Mouse (Mus musculus) MEL (cell line): ENCODE data around the gene Polr1b. TPM values are rescaled to one million over a fixed set of nuclear protein-coding genes. Genes with fewer than 3 reads are reported as not detected.

Experiments
- DNase-seq: peaks from one replicate; pipeline ENCODE4 v3.0.0; 2011; ENCODE audit warnings: low read depth, low spot score
- H3K27ac ChIP-seq: 2 replicates; pipeline ENCODE4 v1.5.1; 2012; ENCODE audit warnings: low read depth, mild to moderate bottlenecking, control low read depth, low read length, moderate library complexity; ENCODE audit not compliant: control insufficient read depth
- H3K27me3 ChIP-seq, 2 experiments: fragments of 150-350 bp in 1 of 2; sonication (generic) in 1 of 2; 2 replicates each; pipeline ENCODE4 v1.6.1; 2012; ENCODE audit warnings: low read length in 2 of 2, mild to moderate bottlenecking in 2 of 2, improper control_type of control experiment in 1 of 2, moderate library complexity in 1 of 2; ENCODE audit not compliant: insufficient read depth in 2 of 2, control insufficient read depth in 1 of 2
- H3K36me3 ChIP-seq, 2 experiments: 2 replicates each; pipeline ENCODE4 v1.6.1; 2012 to 2014; ENCODE audit warnings: low read length in 2 of 2, improper control_type of control experiment in 1 of 2, inconsistent platforms in 1 of 2, mild to moderate bottlenecking in 1 of 2; ENCODE audit not compliant: insufficient read depth in 2 of 2, control insufficient read depth in 1 of 2
- H3K4me1 ChIP-seq, 2 experiments: fragments of 150-350 bp in 1 of 2; sonication (generic) in 1 of 2; 2 replicates each; pipeline ENCODE4 v1.6.1; 2012; ENCODE audit warnings: low read length in 2 of 2, improper control_type of control experiment in 1 of 2, mild to moderate bottlenecking in 1 of 2; ENCODE audit not compliant: insufficient read depth in 2 of 2, control insufficient read depth in 1 of 2
- H3K4me3 ChIP-seq, 2 experiments: fragments of 150-350 bp in 1 of 2; sonication (generic) in 1 of 2; 2 replicates each; pipeline ENCODE4 v1.5.1; 2012; ENCODE audit warnings: low read depth in 2 of 2, low read length in 2 of 2, mild to moderate bottlenecking in 2 of 2, moderate library complexity in 2 of 2, control low read depth in 1 of 2, improper control_type of control experiment in 1 of 2; ENCODE audit not compliant: control insufficient read depth in 1 of 2, insufficient read depth in 1 of 2
- H3K79me2 ChIP-seq: 2 replicates; pipeline ENCODE4 v1.6.1; 2012; ENCODE audit warnings: mild to moderate bottlenecking, low read length, moderate library complexity; ENCODE audit not compliant: control insufficient read depth, poor library complexity, insufficient read depth
- H3K9ac ChIP-seq: 2 replicates; pipeline ENCODE4 v1.6.1; 2012; ENCODE audit warnings: low read depth, mild to moderate bottlenecking, control low read depth, low read length, moderate library complexity; ENCODE audit not compliant: control insufficient read depth, poor library complexity, severe bottlenecking
- H3K9me3 ChIP-seq: fragments of 150-350 bp; sonication (generic); replicated peaks from 2 replicates; pipeline ENCODE4 v1.6.1; 2012; ENCODE audit warnings: mild to moderate bottlenecking, low read length, improper control_type of control experiment, moderate library complexity; ENCODE audit not compliant: insufficient read depth
- BHLHE40 ChIP-seq: IDR thresholded peaks from 2 replicates; pipeline ENCODE4 v1.6.1; 2012; ENCODE audit warnings: low read depth, mild to moderate bottlenecking, inconsistent platforms, low read length, improper control_type of control experiment, borderline replicate concordance
- CHD1 ChIP-seq: IDR thresholded peaks from 2 replicates; pipeline ENCODE4 v1.6.1; 2012; ENCODE audit warnings: low read depth, mild to moderate bottlenecking, inconsistent platforms, low read length, improper control_type of control experiment
- CTCF ChIP-seq, 3 experiments: IDR thresholded peaks in 2 of 3; conservative IDR thresholded peaks in 1 of 3; 2 replicates each; pipeline ENCODE4 v1.5.1; 2011 to 2012; ENCODE audit warnings: low read length in 3 of 3, low read depth in 2 of 3, mild to moderate bottlenecking in 2 of 3, improper control_type of control experiment in 1 of 3, inconsistent platforms in 1 of 3, mixed read lengths in 1 of 3, moderate library complexity in 1 of 3; ENCODE audit not compliant: control insufficient read depth in 1 of 3, insufficient read depth in 1 of 3, poor library complexity in 1 of 3, severe bottlenecking in 1 of 3
- EP300 ChIP-seq, 2 experiments: IDR thresholded peaks; 2 replicates each; pipeline ENCODE4 v1.6.1; 2011; ENCODE audit warnings: improper control_type of control experiment in 2 of 2, low read length in 2 of 2, low read depth in 1 of 2, mild to moderate bottlenecking in 1 of 2
- ETS1 ChIP-seq: IDR thresholded peaks from 2 replicates; pipeline ENCODE4 v1.6.1; 2012; ENCODE audit warnings: low read depth, mild to moderate bottlenecking, inconsistent platforms, low read length, improper control_type of control experiment, moderate library complexity
- GABPA ChIP-seq: IDR thresholded peaks from 2 replicates; pipeline ENCODE4 v1.6.1; 2012; ENCODE audit warnings: low read depth, mild to moderate bottlenecking, inconsistent platforms, low read length, improper control_type of control experiment, moderate library complexity
- GATA1 ChIP-seq: IDR thresholded peaks from 2 replicates; pipeline ENCODE4 v1.6.1; 2011; ENCODE audit warnings: low read depth, low read length, improper control_type of control experiment
- MAFK ChIP-seq: IDR thresholded peaks from 2 replicates; pipeline ENCODE4 v1.6.1; 2011; ENCODE audit warnings: low read depth, mild to moderate bottlenecking, low read length, improper control_type of control experiment, borderline replicate concordance
- MAX ChIP-seq: IDR thresholded peaks from 2 replicates; pipeline ENCODE4 v1.6.1; 2011; ENCODE audit warnings: low read length, improper control_type of control experiment
- MAZ ChIP-seq: IDR thresholded peaks from 2 replicates; pipeline ENCODE4 v1.6.1; 2012; ENCODE audit warnings: low read depth, mild to moderate bottlenecking, inconsistent platforms, low read length, improper control_type of control experiment
- MEF2A ChIP-seq: IDR thresholded peaks from 2 replicates; pipeline ENCODE4 v1.6.1; 2014; ENCODE audit warnings: low read depth, mild to moderate bottlenecking, inconsistent platforms, low read length, improper control_type of control experiment; ENCODE audit not compliant: poor library complexity, insufficient replicate concordance, severe bottlenecking; ENCODE audit errors: extremely low read depth
- MYB ChIP-seq: IDR thresholded peaks from 2 replicates; pipeline ENCODE4 v1.6.1; 2011; ENCODE audit warnings: mild to moderate bottlenecking, low read depth, low read length, improper control_type of control experiment
- NELFE ChIP-seq: IDR thresholded peaks from 2 replicates; pipeline ENCODE4 v1.6.1; 2011; ENCODE audit warnings: low read depth, low read length, improper control_type of control experiment
- POLR2A ChIP-seq, 2 experiments: IDR thresholded peaks; 2 replicates each; pipeline ENCODE4 v1.6.1; 2011 to 2012; ENCODE audit warnings: low read length in 2 of 2, mild to moderate bottlenecking in 2 of 2, control low read depth in 1 of 2, improper control_type of control experiment in 1 of 2, low read depth in 1 of 2, moderate library complexity in 1 of 2; ENCODE audit not compliant: control insufficient read depth in 1 of 2, insufficient read depth in 1 of 2, poor library complexity in 1 of 2
- POLR2AphosphoS2 ChIP-seq: IDR thresholded peaks from 2 replicates; pipeline ENCODE4 v1.6.1; 2011; ENCODE audit warnings: low read length, improper control_type of control experiment
- POLR2AphosphoS5 ChIP-seq: IDR thresholded peaks from 2 replicates; pipeline ENCODE4 v1.6.1; 2012; ENCODE audit warnings: low read depth, borderline replicate concordance, mild to moderate bottlenecking, inconsistent platforms, low read length, moderate library complexity, mixed read lengths
- RAD21 ChIP-seq: IDR thresholded peaks from 2 replicates; pipeline ENCODE4 v1.6.1; 2011; ENCODE audit warnings: mild to moderate bottlenecking, low read depth, low read length, improper control_type of control experiment
- RCOR1 ChIP-seq: IDR thresholded peaks from 2 replicates; pipeline ENCODE4 v1.6.1; 2012; ENCODE audit warnings: low read depth, mild to moderate bottlenecking, inconsistent platforms, low read length, improper control_type of control experiment
- TCF12 ChIP-seq: IDR thresholded peaks from 2 replicates; pipeline ENCODE4 v1.6.1; 2014; ENCODE audit warnings: low read depth, mild to moderate bottlenecking, inconsistent platforms, low read length, improper control_type of control experiment, moderate library complexity
- USF1 ChIP-seq: IDR thresholded peaks from 2 replicates; pipeline ENCODE4 v1.6.1; 2014; ENCODE audit warnings: low read depth, mild to moderate bottlenecking, inconsistent platforms, low read length, improper control_type of control experiment, moderate library complexity
- USF2 ChIP-seq, 2 experiments: IDR thresholded peaks; 2 replicates each; pipeline ENCODE4 v1.6.1; 2011 to 2012; ENCODE audit warnings: improper control_type of control experiment in 2 of 2, low read length in 2 of 2, borderline replicate concordance in 1 of 2, inconsistent platforms in 1 of 2, low read depth in 1 of 2, mild to moderate bottlenecking in 1 of 2; ENCODE audit not compliant: insufficient read depth in 1 of 2
- ZC3H11A ChIP-seq: IDR thresholded peaks from 2 replicates; pipeline ENCODE4 v1.6.1; 2012; ENCODE audit warnings: low read depth, mild to moderate bottlenecking, inconsistent platforms, low read length, improper control_type of control experiment
- polyA plus RNA-seq, 2 experiments: library from polyadenylated mRNA; stranded (reverse) in 1 of 2; unstranded in 1 of 2; fragments of >175 nt in 1 of 2; fragments of >200 nt in 1 of 2; gene quantifications; 2 replicates each; pipeline versions ENCODE4 v1.2.1 to v1.2.4; 2012; ENCODE audit warnings: low replicate concordance in 2 of 2, low read depth in 1 of 2; ENCODE audit not compliant: insufficient read length in 2 of 2, insufficient read depth in 1 of 2, missing spikeins in 1 of 2
- total RNA-seq: library from RNA; depleted of rRNA; stranded (reverse); fragments of 300-350 nt; gene quantifications from 2 replicates; pipeline ENCODE4 v1.2.3, GENCODE M21; 2012

Polr1b gene
- total and polyA plus RNA-seq, 3 experiments = 90.1 to 92.8 TPM; not detected in 1

- Histone ChIP-seq H3K27ac (no peak overlapping the region), H3K79me2 (no peaks in the 10 kb centered on the region), H3K36me3 (peaks cover 0 to 6% of the 10 kb centered on the region in 2 experiments; a peak in 2 of 4 replicates), H3K9ac (no peak overlapping the region), H3K4me3 (no peak overlapping the region), H3K9me3 (no peaks in the 10 kb centered on the region), H3K27me3 (peaks cover 0 to 2% of the 10 kb centered on the region in 2 experiments; a peak in 3 of 4 replicates), H3K4me1 (peaks cover 4 to 8% of the 10 kb centered on the region in 2 experiments)
- no peak for TF ChIP-seq POLR2A (IDR thresholded peaks at IDR 0.05; ENCODE audit: control insufficient read depth in 1 of 2, insufficient read depth in 1 of 2, low read depth in 1 of 2, low read length in 2 of 2, poor library complexity in 1 of 2)
- TF ChIP-seq MAX = no peak
- TF ChIP-seq ZC3H11A = no peak
- TF ChIP-seq RAD21 = no peak
- TF ChIP-seq MAFK = no peak
- no peak for TF ChIP-seq MYB
- TF ChIP-seq CHD1 = no peak
- no peak for TF ChIP-seq BHLHE40
- TF ChIP-seq EP300 (IDR thresholded peaks at IDR 0.05; ENCODE audit: low read depth in 1 of 2, low read length in 2 of 2) = no peak; a peak in 1 of 4 replicates
- TF ChIP-seq MEF2A = no peak
- TF ChIP-seq MAZ = no peak
- no peak for TF ChIP-seq RCOR1
- TF ChIP-seq GATA1 = 0 out of 2 replicates have a peak, but pooled peaks have one; percentile 28
- TF ChIP-seq GABPA = no peak
- TF ChIP-seq POLR2AphosphoS2 = no peak
- TF ChIP-seq USF2 (IDR thresholded peaks at IDR 0.05; ENCODE audit: borderline replicate concordance in 1 of 2, insufficient read depth in 1 of 2, low read depth in 1 of 2, low read length in 2 of 2) = no peak
- TF ChIP-seq TCF12 = 0 out of 2 replicates have a peak, but pooled peaks have one; percentile 18
- no peak for TF ChIP-seq NELFE
- no peak for TF ChIP-seq USF1
- TF ChIP-seq ETS1 = peak; percentile 43; the same call in 1 of the 2 replicates
- DNase-seq = peak; percentile 18
These were observed 50.3 kb downstream of the Polr1b start for GRCm38 (mm10) chr2:129151111-129151510.

- H3K9me3 ChIP-seq = no peaks in the 10 kb centered on the region
- no peak overlapping the region for H3K9ac ChIP-seq
- no peak overlapping the region for H3K4me3 ChIP-seq
These were observed 52.0 kb downstream of the Polr1b start for GRCm38 (mm10) chr2:129152751-129153150.

More at GRCm38 (mm10) chr2:129152751-129153150, 52.0 kb downstream of the Polr1b start:
- TF ChIP-seq CTCF (IDR thresholded peaks at IDR 0.05 in 2 of 3, conservative IDR thresholded peaks at IDR 0.05 in 1 of 3; ENCODE audit: control insufficient read depth in 1 of 3, insufficient read depth in 1 of 3, low read depth in 2 of 3, low read length in 3 of 3, poor library complexity in 1 of 3, severe bottlenecking in 1 of 3) (0 out of 6 replicates have a peak, but pooled peaks of 1 of the 3 experiments have one; percentile 8), RAD21 (peak; percentile 4; the same call in 1 of the 2 replicates), USF2 (IDR thresholded peaks at IDR 0.05; ENCODE audit: borderline replicate concordance in 1 of 2, insufficient read depth in 1 of 2, low read depth in 1 of 2, low read length in 2 of 2) (no peak), ETS1 (no peak), POLR2AphosphoS5 (no peak)
- Histone ChIP-seq H3K4me1 (peaks cover 4 to 8% of the 10 kb centered on the region in 2 experiments), H3K36me3 (peaks cover 0 to 6% of the 10 kb centered on the region in 2 experiments; a peak in 2 of 4 replicates), H3K27me3 (peaks cover 0 to under 1% of the 10 kb centered on the region in 2 experiments; a peak in 3 of 4 replicates), H3K27ac (no peak overlapping the region), H3K79me2 (no peaks in the 10 kb centered on the region)
- DNase-seq = no peak
